Mouse (Mus musculus) adrenal gland, adult 2 months (tissue): ENCODE data around the gene Olfr1442. TPM values are rescaled to one million over a fixed set of nuclear protein-coding genes. Genes with fewer than 3 reads are reported as not detected.
"Not testable (repeated sequence)": the region's sequence is repeated elsewhere in the genome, so short reads cannot be mapped to it uniquely, and the experiment has no call there.

Experiments
- DNase-seq: peaks from one replicate; pipeline ENCODE4 v3.0.0; 2021
- long read RNA-seq: library from polyadenylated mRNA; stranded (forward); transcript quantifications from one replicate; pipeline ENCODE4 v2.0.0, GENCODE M21; 2021
- polyA plus RNA-seq: library from polyadenylated mRNA; depleted of rRNA; stranded (reverse); fragments of >200 nt; gene quantifications from 2 replicates; pipeline ENCODE4 v1.2.3, GENCODE M21; 2012; rRNA removed
- total RNA-seq, 2 experiments: library from RNA; stranded (reverse); gene quantifications; 2 replicates each; pipeline ENCODE4 v1.2.3; 2021

Olfr1442 gene
- total RNA-seq = not detected
- not detected in 2 replicates for polyA plus RNA-seq
- long read RNA-seq = 0 reads

- no peak for DNase-seq
Measured at GRCm38 (mm10) chr19:12670139-12670538, at the start of gene Olfr1442. TSS of gene Olfr1442 (plus strand) at chr19:12670439.

- no peak for DNase-seq
Measured at GRCm38 (mm10) chr19:12633176-12633575, 37.1 kb upstream of the Olfr1442 start, which contains the start of gene Glyat. TSS of gene Glyat (plus strand) at chr19:12633308.

GRCm38 (mm10) chr19:12634259-12634658, 36.0 kb upstream of the Olfr1442 start:
- no peak for DNase-seq

GRCm38 (mm10) chr19:12634963-12635362, 35.3 kb upstream of the Olfr1442 start:
- no peak for DNase-seq

- no peak for DNase-seq
Measured at GRCm38 (mm10) chr19:12636863-12637262, 33.4 kb upstream of the Olfr1442 start.

GRCm38 (mm10) chr19:12638049-12638448, 32.2 kb upstream of the Olfr1442 start:
- no peak for DNase-seq

- DNase-seq = no peak
Measured at GRCm38 (mm10) chr19:12649511-12649910, 20.7 kb upstream of the Olfr1442 start.

GRCm38 (mm10) chr19:12666156-12666555, 4.1 kb upstream of the Olfr1442 start:
- no peak for DNase-seq

GRCm38 (mm10) chr19:12668601-12669000, 1.6 kb upstream of the Olfr1442 start:
- not testable (repeated sequence) for DNase-seq

- no peak for DNase-seq
Measured at GRCm38 (mm10) chr19:12671051-12671450, 812 bp downstream of the Olfr1442 start.

GRCm38 (mm10) chr19:12677812-12678211, 7.6 kb downstream of the Olfr1442 start, which contains the start of gene Olfr1443:
TSS of gene Olfr1443 (plus strand) at chr19:12678112.
- no peak for DNase-seq

- DNase-seq = no peak
Measured at GRCm38 (mm10) chr19:12684638-12685037, 14.4 kb downstream of the Olfr1442 start.

GRCm38 (mm10) chr19:12685231-12685630, 15.0 kb downstream of the Olfr1442 start:
- no peak for DNase-seq

- DNase-seq = no peak
Measured at GRCm38 (mm10) chr19:12695590-12695989, 25.4 kb downstream of the Olfr1442 start, which contains the start of gene Keg1. TSS of gene Keg1 (plus strand) at chr19:12695786.

GRCm38 (mm10) chr19:12696221-12696620, 26.0 kb downstream of the Olfr1442 start:
- DNase-seq = no peak

GRCm38 (mm10) chr19:12708458-12708857, 38.2 kb downstream of the Olfr1442 start:
- DNase-seq = no peak

- no peak for DNase-seq
Measured at GRCm38 (mm10) chr19:12708986-12709385, 38.7 kb downstream of the Olfr1442 start.

GRCm38 (mm10) chr19:12719189-12719588, 49.0 kb downstream of the Olfr1442 start:
- DNase-seq = no peak

- no peak for DNase-seq
Measured at GRCm38 (mm10) chr19:12720463-12720862, 50.2 kb downstream of the Olfr1442 start.

GRCm38 (mm10) chr19:12720919-12721318, 50.7 kb downstream of the Olfr1442 start:
- not testable (repeated sequence) for DNase-seq

- not testable (repeated sequence) for DNase-seq
Measured at GRCm38 (mm10) chr19:12721596-12721995, 51.4 kb downstream of the Olfr1442 start.

- peak; percentile 58 for DNase-seq
Measured at GRCm38 (mm10) chr19:12722308-12722707, 52.1 kb downstream of the Olfr1442 start.

GRCm38 (mm10) chr19:12725851-12726250, 55.6 kb downstream of the Olfr1442 start:
- peak; percentile 18 for DNase-seq
